Mouse (Mus musculus): Measurements from ENCODE around the gene Nek10. TPM values are rescaled to one million over a fixed set of nuclear protein-coding genes. Genes with fewer than 3 reads are reported as not detected.
A peak's percentile ranks its signal among the peaks of the same experiment; 100 is the strongest.

Gene Nek10
- polyA plus RNA-seq, 2 experiments, result 0.04 to 0.08 TPM

DNA sequence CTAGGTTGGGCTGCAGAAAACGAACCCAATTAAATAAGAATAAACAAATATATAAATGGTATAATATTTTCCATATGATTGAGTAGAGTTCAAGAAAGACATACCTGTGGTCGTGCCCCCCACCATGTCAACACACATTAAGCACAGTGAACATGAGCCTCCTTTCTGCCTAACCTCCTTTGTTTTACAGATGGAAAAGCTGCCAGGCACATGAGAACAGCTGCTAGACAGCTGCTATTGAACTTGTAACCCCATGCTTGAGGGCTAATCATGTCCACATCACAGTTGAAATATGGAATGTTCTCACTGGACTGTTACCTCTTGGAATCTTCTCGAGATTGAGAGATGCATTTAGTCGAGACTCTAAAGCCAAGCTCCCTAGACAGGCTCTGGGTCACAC, 245.0 kb downstream of the Nek10 start:
- peak; percentile 32 for DNase-seq (ENCODE audit: low spot score)

DNA sequence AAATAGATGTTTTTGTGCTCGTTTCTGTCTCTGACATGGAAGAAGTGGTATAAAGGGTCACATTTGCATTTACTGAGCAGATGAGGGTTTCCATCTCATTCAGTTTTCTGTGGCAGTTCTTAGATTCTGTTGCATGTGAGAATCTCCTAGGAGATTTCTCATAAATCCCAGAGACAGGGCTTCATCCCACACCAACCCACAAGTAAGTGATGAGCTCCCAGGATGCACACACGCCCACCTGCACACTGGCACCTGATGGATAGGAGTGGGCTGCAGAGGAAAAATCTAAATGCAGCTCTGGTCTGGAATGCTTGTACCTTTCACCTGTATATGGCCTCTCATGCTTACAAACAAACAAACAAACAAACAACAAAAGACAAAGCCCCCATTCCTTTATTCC, 258.3 kb downstream of the Nek10 start:
- no peaks in the 10 kb centered on the region for H3K27me3 ChIP-seq (ENCODE audit: control insufficient read depth, insufficient read depth, low read length)
- no peaks in the 10 kb centered on the region for H3K36me3 ChIP-seq (ENCODE audit: control insufficient read depth, insufficient read depth, low read length)
- ATAC-seq (ENCODE audit: low FRiP score, low read depth) (no peak), DNase-seq (ENCODE audit: low spot score) (no peak)
- H3K4me3 ChIP-seq (replicated peaks; ENCODE audit: low read length), result no peak overlapping the region
- no peak overlapping the region for H3K27ac ChIP-seq (replicated peaks; ENCODE audit: low read depth, low read length)
- TF ChIP-seq POLR2A (IDR thresholded peaks at IDR 0.05; ENCODE audit: borderline replicate concordance, extremely low read depth, insufficient read depth, insufficient read length), result no peak
- H3K9ac ChIP-seq (ENCODE audit: low read depth, low read length, severe bottlenecking), result no peak overlapping the region
- H3K4me2 ChIP-seq (replicated peaks; ENCODE audit: low read depth, low read length, severe bottlenecking), result no peak overlapping the region
- H3K9me3 ChIP-seq (ENCODE audit: control insufficient read depth, low read length), result no peaks in the 10 kb centered on the region
- 73% methylated on average over 2 of the region's 2 CpGs for WGBS
- peaks cover 8% of the 10 kb centered on the region; the same call in 1 of the 2 replicates for H3K4me1 ChIP-seq (ENCODE audit: control insufficient read depth, insufficient read depth, low read length)

More for the DNA sequence above, 245.0 kb downstream of the Nek10 start:
- peak; percentile 72 for ATAC-seq (ENCODE audit: low FRiP score, low read depth)
- H3K9ac ChIP-seq (ENCODE audit: low read depth, low read length, severe bottlenecking), result no peak overlapping the region
- H3K4me1 ChIP-seq (ENCODE audit: control insufficient read depth, insufficient read depth, low read length), result no peaks in the 10 kb centered on the region
- no peak overlapping the region for H3K4me2 ChIP-seq (replicated peaks; ENCODE audit: low read depth, low read length, severe bottlenecking)
- no peak overlapping the region for H3K4me3 ChIP-seq (replicated peaks; ENCODE audit: low read length)
- no peaks in the 10 kb centered on the region for H3K9me3 ChIP-seq (ENCODE audit: control insufficient read depth, low read length)
- no peaks in the 10 kb centered on the region for H3K36me3 ChIP-seq (ENCODE audit: control insufficient read depth, insufficient read depth, low read length)
- TF ChIP-seq POLR2A (IDR thresholded peaks at IDR 0.05; ENCODE audit: borderline replicate concordance, extremely low read depth, insufficient read depth, insufficient read length), result no peak
- H3K27me3 ChIP-seq (ENCODE audit: control insufficient read depth, insufficient read depth, low read length), result no peaks in the 10 kb centered on the region
- H3K27ac ChIP-seq (replicated peaks; ENCODE audit: low read depth, low read length), result no peak overlapping the region
- 49% methylated on average over 4 of the region's 4 CpGs for WGBS

Other genes starting within 250 kb of the Nek10 start
- gene Slc4a7, start 101.1 kb upstream of the Nek10 start, polyA plus RNA-seq (2012; rRNA removed), result 13.8 and 16.0 TPM in 2 replicates
- gene Slc4a7, start 101.1 kb upstream of the Nek10 start, polyA plus RNA-seq (2014; fragmentation: Nextera tagmentation; extraction: Ambion mirVana), result 11.7 and 14.5 TPM in 2 replicates